Comparison of ENCODE assay signal across 8 mouse cellular contexts in genomic region chr3:126598329-126598676, GRCm38 (mm10). TPM values are rescaled to one million over a fixed set of nuclear protein-coding genes. Genes with fewer than 3 reads are reported as not detected.
A peak's percentile ranks its signal among the peaks of the same experiment; 100 is the strongest.
DNase-seq lines count a peak whose midpoint lies in the region; ATAC-seq and TF ChIP-seq lines count a peak whose summit lies in the region.

No protein-coding gene starts in this region.

- no peak for TF ChIP-seq EP300 in ES-Bruce4 (IDR thresholded peaks at IDR 0.05; ENCODE audit: insufficient read depth, low read depth, low read length)

- peaks cover 58% of the 10 kb centered on the region for H3K79me2 ChIP-seq in macrophage (ENCODE audit: inconsistent target)

- no peak for TF ChIP-seq POLR2A in ES-Bruce4 (IDR thresholded peaks at IDR 0.05; ENCODE audit: insufficient read depth, low read length)

- no peak for DNase-seq in heart, adult 18-20 months
- no peak for DNase-seq in embryo, embryonic 11 days
- no peak for DNase-seq in kidney, adult 18-20 months

- H3K27ac ChIP-seq in heart, embryonic 16.5 days (ENCODE audit: low read length): peak overlapping the region; percentile 100
- H3K27ac ChIP-seq in ES-Bruce4 (ENCODE audit: insufficient read depth, low read length) (no peak overlapping the region), macrophage (peak overlapping the region; percentile 88)
- peak overlapping the region; percentile 91; the same call in 1 of the 2 replicates for H3K27ac ChIP-seq in forebrain, embryonic 15.5 days (replicated peaks)

- TF ChIP-seq CTCF in ES-Bruce4 (IDR thresholded peaks at IDR 0.05; ENCODE audit: low read depth, low read length): no peak

- peak overlapping the region; percentile 98 for H3K4me2 ChIP-seq in heart, embryonic 16.5 days (ENCODE audit: low read depth, low read length)
- peak overlapping the region; percentile 88 for H3K4me2 ChIP-seq in forebrain, embryonic 15.5 days (replicated peaks)

- H3K9me3 ChIP-seq in heart, embryonic 16.5 days (replicated peaks; ENCODE audit: control insufficient read depth, low read length): no peaks in the 10 kb centered on the region
- no peaks in the 10 kb centered on the region for H3K9me3 ChIP-seq in ES-Bruce4 (replicated peaks; ENCODE audit: control insufficient read depth, insufficient read depth, low read length, poor library complexity, severe bottlenecking)
- H3K9me3 ChIP-seq in forebrain, embryonic 15.5 days: no peaks in the 10 kb centered on the region

- H3K9ac ChIP-seq in heart, embryonic 16.5 days (ENCODE audit: low read length): peak overlapping the region; percentile 97
- 0 out of 2 replicates have a peak overlapping the region, but pooled peaks have one; percentile 2 for H3K9ac ChIP-seq in ES-Bruce4 (ENCODE audit: low read depth, poor library complexity, severe bottlenecking)
- H3K9ac ChIP-seq in forebrain, embryonic 15.5 days (replicated peaks): peak overlapping the region; percentile 61

- peak overlapping the region; percentile 93 for H3K4me3 ChIP-seq in heart, embryonic 16.5 days (ENCODE audit: low read length)
- H3K4me3 ChIP-seq in ES-Bruce4 (ENCODE audit: low read depth, low read length) (peak overlapping the region; percentile 86), macrophage (ENCODE audit: inconsistent target) (peak overlapping the region; percentile 97)
- peak overlapping the region; percentile 64 for H3K4me3 ChIP-seq in forebrain, embryonic 15.5 days

- 5% methylated on average over 5 of the region's 5 CpGs for WGBS in heart, embryonic 16.5 days
- WGBS in forebrain, embryonic 15.5 days: 1% methylated on average over 5 of the region's 5 CpGs
- WGBS in macrophage (ENCODE audit: missing documents): 8% methylated on average over 5 of the region's 5 CpGs

- peaks cover 15% of the 10 kb centered on the region for H3K4me1 ChIP-seq in heart, embryonic 16.5 days (ENCODE audit: control insufficient read depth, insufficient read depth, low read length)
- H3K4me1 ChIP-seq in ES-Bruce4 (ENCODE audit: control insufficient read depth, insufficient read depth, low read length): no peaks in the 10 kb centered on the region
- peaks cover 25% of the 10 kb centered on the region for H3K4me1 ChIP-seq in forebrain, embryonic 15.5 days

- H3K27me3 ChIP-seq in heart, embryonic 16.5 days (ENCODE audit: control insufficient read depth, insufficient read depth, low read length): no peaks in the 10 kb centered on the region
- no peaks in the 10 kb centered on the region for H3K27me3 ChIP-seq in ES-Bruce4 (ENCODE audit: control insufficient read depth, insufficient read depth, low read length, poor library complexity, severe bottlenecking)
- H3K27me3 ChIP-seq in forebrain, embryonic 15.5 days: no peaks in the 10 kb centered on the region

- no peak for ATAC-seq in heart, embryonic 16.5 days (replicated peaks; ENCODE audit: extremely low read depth, insufficient read depth, low FRiP score)
- no peak for ATAC-seq in forebrain, embryonic 15.5 days (replicated peaks)
- no peak for ATAC-seq in megakaryocyte progenitor cell, adult 5-6 weeks (replicated peaks; ENCODE audit: poor library complexity)

- peaks cover 13% of the 10 kb centered on the region for H3K36me3 ChIP-seq in heart, embryonic 16.5 days (ENCODE audit: control insufficient read depth, insufficient read depth)
- no peaks in the 10 kb centered on the region for H3K36me3 ChIP-seq in ES-Bruce4 (ENCODE audit: control insufficient read depth, insufficient read depth, low read length, poor library complexity, severe bottlenecking)
- H3K36me3 ChIP-seq in forebrain, embryonic 15.5 days: no peaks in the 10 kb centered on the region
- H3K36me3 ChIP-seq in macrophage (ENCODE audit: inconsistent target): peaks cover 10% of the 10 kb centered on the region; the same call in 1 of the 2 replicates

RNA-seq across cellular contexts. Expression of gene Camk2d, which starts 2.2 kb away (rescaled TPM):
- polyA plus RNA-seq in heart, embryonic 16.5 days (2015; fragmentation: Nextera tagmentation; extraction: Ambion mirVana): 111 and 112 TPM in 2 replicates
- 100 to 1,000 TPM; 132 to 135 TPM for total RNA-seq in heart, adult 18-20 months (2021)
- 32.9 and 40.4 TPM in 2 replicates for polyA plus RNA-seq in ES-Bruce4 (2011; ENCODE audit: insufficient read depth, insufficient read length, low read depth, missing spikeins)
- 29.9 and 30.7 TPM in 2 replicates for polyA plus RNA-seq in forebrain, embryonic 15.5 days (2015; fragmentation: Nextera tagmentation; extraction: Ambion mirVana)
- 1,000 to 10,000 TPM in 2 of 26 experiments, 100 to 1,000 TPM in 24; 279 to 1,204 (median 350) TPM for total RNA-seq in macrophage (2018; cell fraction: chromatin; rRNA removed)
- total RNA-seq in macrophage (2018; cell fraction: cytosol; rRNA removed): 100 to 1,000 TPM in 2 of 26 experiments, 10 to 100 TPM in 24; 62.6 to 103 (median 86.1) TPM
- total RNA-seq in macrophage (2018; cell fraction: nucleus; rRNA removed): 1,000 to 10,000 TPM in 1 of 26 experiments, 100 to 1,000 TPM in 25; 170 to 1,142 (median 219) TPM
- 34.7 to 93.5 TPM (median 69.7 TPM) in 3 replicates for polyA plus RNA-seq in macrophage (2018)
- total RNA-seq in megakaryocyte progenitor cell, adult 5-6 weeks (2015): 12.7 and 16.9 TPM in 2 replicates
- 13.2 and 19.5 TPM in 2 replicates for total RNA-seq in megakaryocyte progenitor cell, adult 5-6 weeks (2017)

Comparison
In these comparisons a context has a peak if more than half of its experiments do, and no peak if none do; other contexts are left out.
1. H3K9ac ChIP-seq: peak in every context shown above with its lines; median percentile 97 in heart, embryonic 16.5 days; 61 in forebrain, embryonic 15.5 days; 2 in ES-Bruce4.